Comparison of ENCODE assay signal across 7 mouse cellular contexts in genomic region chr6:54680891-54681745, GRCm38 (mm10). TPM values are rescaled to one million over a fixed set of nuclear protein-coding genes. Genes with fewer than 3 reads are reported as not detected.
DNase-seq lines count a peak whose midpoint lies in the region; ATAC-seq lines count a peak whose summit lies in the region.

Gene Mturn, plus strand, starts transcription at chr6:54681624.

- peak within 1 kb of the TSS; percentile 52 for H3K27ac ChIP-seq in intestine, embryonic 15.5 days
- H3K27ac ChIP-seq in midbrain, embryonic 10.5 days (replicated peaks): peak within 1 kb of the TSS; percentile 88

- H3K4me2 ChIP-seq in intestine, embryonic 15.5 days (replicated peaks): peak within 1 kb of the TSS; percentile 99

- no peaks in the 10 kb centered on the region for H3K9me3 ChIP-seq in intestine, embryonic 15.5 days
- H3K9me3 ChIP-seq in midbrain, embryonic 10.5 days (replicated peaks): no peaks in the 10 kb centered on the region

- 3% methylated on average over 48 of the region's 48 CpGs for WGBS in intestine, embryonic 15.5 days
- 5% methylated on average over 48 of the region's 48 CpGs for WGBS in midbrain, embryonic 10.5 days

- H3K36me3 ChIP-seq in intestine, embryonic 15.5 days: no peaks in the 10 kb centered on the region
- no peaks in the 10 kb centered on the region for H3K36me3 ChIP-seq in midbrain, embryonic 10.5 days

- H3K4me3 ChIP-seq in intestine, embryonic 15.5 days (replicated peaks): peak within 1 kb of the TSS; percentile 81
- peak within 1 kb of the TSS; percentile 96 for H3K4me3 ChIP-seq in midbrain, embryonic 10.5 days

- H3K27me3 ChIP-seq in intestine, embryonic 15.5 days (replicated peaks): 0 out of 2 replicates have a peak, but pooled peaks cover 8% of the 10 kb centered on the region
- H3K27me3 ChIP-seq in midbrain, embryonic 10.5 days (ENCODE audit: low read depth, poor library complexity, severe bottlenecking): peaks cover 33% of the 10 kb centered on the region

- DNase-seq in adrenal gland, adult (ENCODE audit: inconsistent age in 2 of 2, low spot score in 1 of 2): peak; percentile 99
- peak; percentile 95 for DNase-seq in embryo, embryonic 10.5 days (ENCODE audit: low spot score)
- DNase-seq in gastrocnemius, postnatal 25 days: peak; percentile 99
- peak; percentile 98 to 99 for DNase-seq in left cerebral cortex, postnatal 25 days (ENCODE audit: low spot score in 2 of 2)
- peak; percentile 96 for DNase-seq in midbrain, embryonic 10.5 days (ENCODE audit: low spot score)
- peak; percentile 99 for DNase-seq in right cerebral cortex, postnatal 4 days

- peak within 1 kb of the TSS; percentile 60 for H3K9ac ChIP-seq in intestine, embryonic 15.5 days

- peak; percentile 99 for ATAC-seq in intestine, embryonic 15.5 days

- intact Hi-C loops in left cerebral cortex, postnatal 25 days (cut with DNase I): loop anchor here (5.0 kb wide), 1 partner anchor 49 kb away; no protein-coding TSS in a partner anchor

- 0 out of 2 replicates have a peak, but pooled peaks cover 12% of the 10 kb centered on the region for H3K4me1 ChIP-seq in intestine, embryonic 15.5 days (replicated peaks)
- H3K4me1 ChIP-seq in midbrain, embryonic 10.5 days: peaks cover 19% of the 10 kb centered on the region

RNA-seq across cellular contexts. Expression of gene Mturn, which starts in this region (rescaled TPM):
- 1 to 10 TPM; 6.0 to 6.6 TPM for total RNA-seq in gastrocnemius, postnatal 25 days (2021)
- 7.1 and 7.5 TPM in 2 replicates for polyA plus RNA-seq in intestine, embryonic 15.5 days (2015; fragmentation: Nextera tagmentation; extraction: Ambion mirVana)
- 10 to 100 TPM; 80.3 to 90.3 TPM for total RNA-seq in left cerebral cortex, postnatal 25 days (2021)
- 14.9 and 28.9 TPM in 2 replicates for polyA plus RNA-seq in midbrain, embryonic 10.5 days (2016; fragmentation: Nextera tagmentation; extraction: Ambion mirVana)

Comparison
In these comparisons a context has a peak if more than half of its experiments do, and no peak if none do; other contexts are left out.
1. Peak in every context shown above with its lines: DNase-seq, ATAC-seq, H3K4me3 ChIP-seq and H3K27ac ChIP-seq.
2. RNA of gene Mturn (total RNA-seq): 80.3 to 90.3 TPM in left cerebral cortex, postnatal 25 days; 6.0 to 6.6 TPM in gastrocnemius, postnatal 25 days; every median in the first group is over 10 times any median in the second.